Mouse (Mus musculus): ENCODE data around the gene Lasp1.

GRCm38 (mm10) chr11:97884601-97885185, 85.9 kb downstream of the Lasp1 start:
- TF ChIP-seq CTCF (conservative IDR thresholded peaks at IDR 0.05 in 1 of 2, IDR thresholded peaks at IDR 0.05 in 1 of 2; ENCODE audit: low read depth in 2 of 2, low read length in 2 of 2) (peak in 1 of 2 experiments; percentile 46; a peak in 2 of 4 replicates), EP300 (IDR thresholded peaks at IDR 0.05; ENCODE audit: low read length) (no peak), POLR2A (IDR thresholded peaks at IDR 0.05; ENCODE audit: low read depth, low read length) (no peak; the same call in 1 of the 2 replicates), ZKSCAN1 (IDR thresholded peaks at IDR 0.05; ENCODE audit: borderline replicate concordance, low read depth, low read length) (no peak), USF1 (IDR thresholded peaks at IDR 0.05; ENCODE audit: low read depth, low read length) (no peak), ZNF384 (IDR thresholded peaks at IDR 0.05; ENCODE audit: low read depth, low read length) (no peak), CHD1 (IDR thresholded peaks at IDR 0.05; ENCODE audit: low read depth, low read length) (peak; percentile 77; the same call in 1 of the 2 replicates), TCF12 (IDR thresholded peaks at IDR 0.05; ENCODE audit: low read depth, low read length) (no peak; the same call in 1 of the 2 replicates), CHD2 (IDR thresholded peaks at IDR 0.05; ENCODE audit: low read length) (no peak; the same call in 1 of the 2 replicates), JUND (conservative IDR thresholded peaks at IDR 0.05; ENCODE audit: low read depth, low read length) (no peak), MAFK (IDR thresholded peaks at IDR 0.05; ENCODE audit: insufficient replicate concordance, low read length) (no peak), USF2 (conservative IDR thresholded peaks at IDR 0.05; ENCODE audit: low read depth, low read length) (no peak), MAX (IDR thresholded peaks at IDR 0.05; ENCODE audit: low read length) (no peak)

Data from CH12.LX (cell line).